ENCODE assay signal across 26 mouse cellular contexts in genomic region chr8:10918403-10919035, GRCm38 (mm10).
A peak's percentile ranks its signal among the peaks of the same experiment; 100 is the strongest.
DNase-seq lines count a peak whose midpoint lies in the region; ATAC-seq lines count a peak whose summit lies in the region.
"Had no signal": no experiment of that assay in that cellular context is flagged by ENCODE, and none has a peak within 500 bp of the region (broad histone marks: within the 10 kb centered on the region; RNA-seq: fewer than 3 reads in every experiment).

No protein-coding gene starts in this region.

- no peaks in the 10 kb centered on the region for H3K9me3 ChIP-seq in embryonic facial prominence, embryonic 10.5 days
- H3K9me3 ChIP-seq: embryonic facial prominence, embryonic 15.5 days; heart, embryonic 15.5 days; limb, embryonic 13.5 days; midbrain, embryonic 12.5 days; neural tube, embryonic 13.5 days had no signal

- no peak for DNase-seq in frontal cortex, postnatal 25 days (ENCODE audit: low spot score in 2 of 2)
- DNase-seq in right cerebral cortex, postnatal 10 days (ENCODE audit: low spot score in 2 of 2): peak; percentile 42 to 67
- DNase-seq in right cerebral cortex, postnatal 25 days: no peak
- DNase-seq in embryonic facial prominence, embryonic 10.5 days (ENCODE audit: low spot score): no peak
- no peak for DNase-seq in adrenal gland, postnatal 14 days
- no peak for DNase-seq in embryo, embryonic 9.5 days (ENCODE audit: extremely low spot score)
- DNase-seq: adrenal gland, postnatal 10 days; cerebellum, adult 18-20 months; cerebellum, postnatal 10 days; gastrocnemius, postnatal 14 days; kidney, adult 11 months; kidney, postnatal 14 days; lung, postnatal 36 days; retina, postnatal 1 day; thymus, adult 2 months; thymus, postnatal 36 days had no signal

- WGBS in embryonic facial prominence, embryonic 10.5 days: 84% methylated on average over 5 of the region's 5 CpGs

- H3K27me3 ChIP-seq in embryonic facial prominence, embryonic 10.5 days (replicated peaks; ENCODE audit: low read depth, poor library complexity, severe bottlenecking): peaks cover 32% of the 10 kb centered on the region
- H3K27me3 ChIP-seq: limb, embryonic 13.5 days had no signal

- no peaks in the 10 kb centered on the region for H3K36me3 ChIP-seq in embryonic facial prominence, embryonic 10.5 days (replicated peaks)
- H3K36me3 ChIP-seq: embryonic facial prominence, embryonic 15.5 days; heart, embryonic 15.5 days; limb, embryonic 13.5 days; midbrain, embryonic 12.5 days; neural tube, embryonic 13.5 days had no signal

- peak; percentile 47 for ATAC-seq in frontal cortex, adult (ENCODE audit: low TSS enrichment)
- ATAC-seq: CD4-positive, CD25-positive, alpha-beta regulatory T cell, adult 4 months; forebrain, embryonic 16.5 days had no signal

- H3K4me3 ChIP-seq in embryonic facial prominence, embryonic 10.5 days: no peak overlapping the region
- H3K4me3 ChIP-seq: embryonic facial prominence, embryonic 15.5 days; heart, embryonic 15.5 days; left cerebral cortex, adult 2 months; limb, embryonic 13.5 days; midbrain, embryonic 12.5 days; neural tube, embryonic 13.5 days had no signal

- peak overlapping the region; percentile 26 for H3K27ac ChIP-seq in embryonic facial prominence, embryonic 10.5 days (replicated peaks)
- H3K27ac ChIP-seq: embryonic facial prominence, embryonic 15.5 days; heart, embryonic 15.5 days; hindbrain, embryonic 14.5 days; left cerebral cortex, adult 2 months; limb, embryonic 13.5 days; midbrain, embryonic 12.5 days; neural tube, embryonic 13.5 days had no signal

- peaks cover 51% of the 10 kb centered on the region for H3K4me1 ChIP-seq in embryonic facial prominence, embryonic 10.5 days

Comparison
In these comparisons a context has a peak if more than half of its experiments do, and no peak if none do; other contexts are left out.
1. DNase-seq: peak in right cerebral cortex, postnatal 10 days (2 of 2); none in frontal cortex, postnatal 25 days (0 of 2), right cerebral cortex, postnatal 25 days (single experiment), embryonic facial prominence, embryonic 10.5 days (single experiment), adrenal gland, postnatal 14 days (single experiment) and embryo, embryonic 9.5 days (single experiment).